Mouse (Mus musculus) skeletal muscle tissue, postnatal 0 days (tissue): ENCODE data around the gene 1700016D06Rik. TPM values are rescaled to one million over a fixed set of nuclear protein-coding genes. Genes with fewer than 3 reads are reported as not detected.

Experiments used
- microRNA-seq, 2 experiments: library from miRNA; unstranded; fragments of <30 nt; microRNA quantifications; one replicate each; pipeline ENCODE4; 2016
- polyA plus RNA-seq: library from polyadenylated mRNA; unstranded; fragments of >200 nt; fragmentation: Nextera tagmentation; extraction: Ambion mirVana; gene quantifications from 2 replicates; pipeline ENCODE4 v1.2.1, GENCODE M21; 2015

The 1700016D06Rik gene
- 0.45 TPM in 1 of 2 replicates, not detected in the other for polyA plus RNA-seq

DNA sequence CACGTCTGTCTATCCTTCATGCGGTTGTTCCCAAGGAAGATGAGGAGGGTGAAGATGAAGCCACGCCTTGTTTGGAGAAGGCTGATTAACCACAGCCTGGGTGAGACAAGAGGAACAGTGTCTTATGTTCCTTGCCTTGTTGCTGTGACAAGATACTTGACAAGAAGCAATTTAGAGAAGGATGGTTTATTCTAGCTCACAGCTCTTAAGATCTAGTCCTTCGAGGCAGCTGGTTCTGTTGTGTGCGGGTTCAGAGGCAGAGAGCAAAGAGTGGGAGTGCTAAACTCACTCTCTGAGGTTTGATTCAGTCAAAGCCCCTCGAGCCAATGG is at the start of gene 1700016D06Rik:
Gene 1700016D06Rik, minus strand, starts transcription at position 31 of the 330 bp plus-strand sequence.

DNA sequence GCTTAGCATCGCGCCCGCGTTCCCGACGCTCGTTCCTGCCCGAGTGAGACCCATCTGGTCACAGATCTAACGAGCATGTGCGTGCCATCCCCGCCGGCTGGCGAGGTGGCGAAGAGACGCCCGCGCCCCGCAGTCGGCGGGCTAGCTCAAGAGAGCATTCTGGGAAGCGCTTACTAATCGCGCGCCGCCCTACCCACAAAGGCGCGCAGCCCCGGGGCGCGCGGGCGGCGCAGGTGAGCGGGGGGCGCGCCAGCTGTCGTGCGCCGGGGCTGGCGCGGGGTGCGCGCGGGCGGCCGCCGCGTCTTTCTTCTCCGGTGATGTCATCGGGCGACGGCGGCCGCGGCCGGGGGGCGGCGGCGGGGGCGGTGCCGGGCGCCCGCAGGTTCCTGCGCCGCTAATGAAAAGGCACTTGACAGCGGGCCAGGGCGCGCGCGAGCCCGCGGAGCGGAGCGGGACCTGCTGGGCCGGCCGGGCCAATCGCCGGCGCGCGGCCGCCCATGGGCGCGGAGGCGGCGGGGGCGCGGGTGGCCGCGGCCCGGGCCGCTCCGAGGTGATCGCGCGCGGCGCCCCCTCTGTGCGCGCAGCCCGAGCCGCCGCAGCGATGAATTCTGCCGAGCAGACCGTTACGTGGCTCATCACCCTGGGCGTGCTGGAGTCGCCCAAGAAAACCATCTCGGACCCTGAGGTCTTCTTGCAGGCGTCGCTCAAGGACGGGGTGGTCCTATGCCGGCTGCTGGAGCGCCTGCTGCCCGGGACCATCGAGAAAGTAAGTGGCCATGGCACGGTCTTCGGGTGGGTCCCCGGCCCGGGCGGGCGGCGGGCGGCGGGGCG is 27.0 kb upstream of the 1700016D06Rik start, which contains the start of gene Arhgef7:
Gene Arhgef7, plus strand, starts transcription at position 71 of the 831 bp plus-strand sequence.

DNA sequence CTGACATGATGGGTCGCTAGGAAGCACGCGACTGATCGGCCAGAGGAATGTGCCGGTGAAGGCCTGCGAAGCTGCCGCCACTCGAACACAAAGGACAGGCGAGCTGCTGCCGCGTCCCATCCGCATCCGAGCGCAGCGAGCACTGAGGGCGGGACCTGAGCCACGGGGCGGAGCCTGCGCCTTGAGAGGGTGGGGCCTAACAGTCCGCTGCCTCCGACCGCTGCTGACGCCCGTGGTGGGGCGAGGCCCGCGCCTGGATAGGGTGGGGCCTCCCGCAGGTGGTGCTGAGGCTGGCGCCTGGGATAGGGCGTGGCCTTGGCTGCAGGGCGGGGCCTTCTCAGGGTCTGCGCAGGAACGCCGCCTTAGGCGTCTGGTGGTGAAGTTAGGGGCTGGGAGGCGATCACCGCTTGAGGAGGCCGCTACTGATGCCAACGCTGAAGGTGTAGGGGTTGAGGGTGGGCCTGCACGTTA is 65.2 kb downstream of the 1700016D06Rik start, which contains the start of gene Ankrd10:
Gene Ankrd10, minus strand, starts transcription at position 147 of the 471 bp plus-strand sequence.

Small RNA genes lying within 50 kb of the gene (microRNA-seq; reads per million reads assigned to microRNA genes)
- 0.51 to 1.1 reads per million in 2 experiments for gene Mir7238

Other genes starting within 250 kb of the 1700016D06Rik start
- 0.97 and 1.1 TPM in 2 replicates for gene Rab20, start 222.4 kb downstream of the 1700016D06Rik start, polyA plus RNA-seq
- 51.1 and 60.7 TPM in 2 replicates for gene Naxd, start 203.6 kb downstream of the 1700016D06Rik start, polyA plus RNA-seq
- gene Cars2, start 150.3 kb downstream of the 1700016D06Rik start, polyA plus RNA-seq: 13.3 and 14.0 TPM in 2 replicates
- gene Ing1, start 145.5 kb downstream of the 1700016D06Rik start, polyA plus RNA-seq: 18.9 and 22.0 TPM in 2 replicates
- gene Ankrd10, start 65.3 kb downstream of the 1700016D06Rik start, polyA plus RNA-seq: 59.1 and 64.3 TPM in 2 replicates
- gene Arhgef7, start 26.7 kb upstream of the 1700016D06Rik start, polyA plus RNA-seq: 28.9 and 31.4 TPM in 2 replicates
- not detected in 2 replicates for gene Tex29, start 139.4 kb upstream of the 1700016D06Rik start, polyA plus RNA-seq